Comparison of ENCODE assay signal across 9 mouse cellular contexts in the genomic region with DNA sequence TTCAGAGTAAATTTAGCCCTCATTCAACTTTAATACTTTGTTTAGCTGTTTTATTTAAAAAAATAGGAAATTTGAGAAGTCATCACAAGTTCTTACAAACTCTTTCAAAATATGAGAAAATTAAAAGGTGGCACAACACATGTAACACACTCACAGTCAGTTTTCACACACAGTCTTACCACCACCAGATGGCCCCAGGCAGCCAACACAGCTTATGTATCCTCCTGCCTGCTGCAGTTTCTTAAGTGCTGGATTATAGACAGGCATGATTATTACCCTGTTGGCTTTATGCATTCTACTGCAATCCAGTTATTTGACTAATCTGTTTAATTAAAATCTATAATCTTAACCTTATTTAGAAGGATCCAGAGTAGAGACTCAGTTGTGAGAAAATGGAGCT. TPM values are rescaled to one million over a fixed set of nuclear protein-coding genes. Genes with fewer than 3 reads are reported as not detected.
DNase-seq lines count a peak whose midpoint lies in the region; ATAC-seq and TF ChIP-seq lines count a peak whose summit lies in the region.
"Had no signal": no experiment of that assay in that cellular context is flagged by ENCODE, and none has a peak within 500 bp of the region (broad histone marks: within the 10 kb centered on the region; RNA-seq: fewer than 3 reads in every experiment).

No protein-coding gene starts in this region.

- dilution Hi-C loops in CH12.LX (cut with MboI; ENCODE audit: extremely low pct_ligation_motif_present, extremely low pct_unique_long_range_greater_than_20kb, low sequenced_read_pairs) = no loop called here

- no peaks in the 10 kb centered on the region for H3K9me3 ChIP-seq in kidney, embryonic 14.5 days (ENCODE audit: control insufficient read depth, low read length)
- no peaks in the 10 kb centered on the region for H3K9me3 ChIP-seq in CH12.LX (replicated peaks; ENCODE audit: low read length)
- no peaks in the 10 kb centered on the region for H3K9me3 ChIP-seq in midbrain, postnatal 0 days (ENCODE audit: low read length)

- H3K4me3 ChIP-seq in kidney, embryonic 14.5 days (ENCODE audit: low read length) = no peak overlapping the region
- no peak overlapping the region for H3K4me3 ChIP-seq in CH12.LX (replicated peaks in 1 of 3; ENCODE audit: low read depth in 2 of 3, low read length in 2 of 3, poor library complexity in 1 of 3)
- H3K4me3 ChIP-seq in midbrain, postnatal 0 days (ENCODE audit: low read depth, low read length) = no peak overlapping the region

- no peak overlapping the region for H3K4me2 ChIP-seq in kidney, embryonic 14.5 days (replicated peaks; ENCODE audit: low read depth, low read length)
- no peak overlapping the region for H3K4me2 ChIP-seq in CH12.LX (ENCODE audit: insufficient read depth, low read depth, poor library complexity, severe bottlenecking)
- H3K4me2 ChIP-seq in midbrain, postnatal 0 days (ENCODE audit: low read depth, low read length, poor library complexity, severe bottlenecking) = no peak overlapping the region

- peaks cover 2% of the 10 kb centered on the region; the same call in 1 of the 2 replicates for H3K36me3 ChIP-seq in kidney, embryonic 14.5 days (ENCODE audit: control insufficient read depth, insufficient read depth, low read length)
- peaks cover 0 to 25% of the 10 kb centered on the region in 2 experiments for H3K36me3 ChIP-seq in CH12.LX (replicated peaks in 1 of 2; ENCODE audit: control insufficient read depth in 1 of 2, insufficient read depth in 1 of 2, low read length in 1 of 2)
- H3K36me3 ChIP-seq in midbrain, postnatal 0 days (ENCODE audit: insufficient read depth, low read length) = peaks cover 4% of the 10 kb centered on the region

- no peak overlapping the region for H3K27ac ChIP-seq in kidney, embryonic 14.5 days (ENCODE audit: low read depth, low read length)
- H3K27ac ChIP-seq in CH12.LX (ENCODE audit: insufficient read depth, low read depth) = no peak overlapping the region
- no peak overlapping the region for H3K27ac ChIP-seq in midbrain, postnatal 0 days (ENCODE audit: low read depth, low read length)

- no peak for ATAC-seq in kidney, embryonic 14.5 days (ENCODE audit: low FRiP score, low TSS enrichment)
- ATAC-seq in midbrain, postnatal 0 days (ENCODE audit: low FRiP score) = peak; percentile 74; the same call in 1 of the 2 replicates
- ATAC-seq in erythroid progenitor cell, adult 5-6 weeks (replicated peaks; ENCODE audit: low FRiP score, poor library complexity, severe bottlenecking) = no peak

- H3K27me3 ChIP-seq in kidney, embryonic 14.5 days (ENCODE audit: control insufficient read depth, insufficient read depth, low read length) = no peaks in the 10 kb centered on the region
- no peaks in the 10 kb centered on the region for H3K27me3 ChIP-seq in CH12.LX (replicated peaks)
- no peaks in the 10 kb centered on the region for H3K27me3 ChIP-seq in midbrain, postnatal 0 days (ENCODE audit: insufficient read depth, low read length)

- no peak for TF ChIP-seq EP300 in CH12.LX (IDR thresholded peaks at IDR 0.05; ENCODE audit: low read length)

- DNase-seq in cerebellum, adult 18-20 months = peak; percentile 4 to 6
- no peak for DNase-seq in cerebellum, adult 9-11 months
- peak; percentile 24 for DNase-seq in kidney, postnatal 10 days
- no peak for DNase-seq in CH12.LX (ENCODE audit: extremely low read depth)
- DNase-seq in midbrain, postnatal 0 days (ENCODE audit: low spot score) = peak; percentile 49
- DNase-seq in neural tube, embryonic 10.5 days (ENCODE audit: extremely low spot score, low spot score) = no peak
- DNase-seq: gastrocnemius, postnatal 36 days had no signal

- TF ChIP-seq POLR2A in CH12.LX (IDR thresholded peaks at IDR 0.05; ENCODE audit: low read depth, low read length) = no peak

- H3K4me1 ChIP-seq in kidney, embryonic 14.5 days (ENCODE audit: control insufficient read depth, insufficient read depth, low read length) = no peaks in the 10 kb centered on the region
- H3K4me1 ChIP-seq in CH12.LX (ENCODE audit: control insufficient read depth in 1 of 2, insufficient read depth in 2 of 2) = peaks cover 0 to 29% of the 10 kb centered on the region in 2 experiments; a peak in 2 of 4 replicates
- H3K4me1 ChIP-seq in midbrain, postnatal 0 days (ENCODE audit: insufficient read depth, low read length) = no peaks in the 10 kb centered on the region

- TF ChIP-seq CTCF in CH12.LX (conservative IDR thresholded peaks at IDR 0.05 in 1 of 2, IDR thresholded peaks at IDR 0.05 in 1 of 2; ENCODE audit: low read depth in 2 of 2, low read length in 2 of 2) = peak in 1 of 2 experiments; percentile 42; a peak in 2 of 4 replicates
- TF ChIP-seq CTCF in midbrain, postnatal 0 days (IDR thresholded peaks at IDR 0.05) = peak; percentile 59

- in situ Hi-C loops in CH12.LX (cut with MboI; ENCODE audit: low pct_ligation_motif_present, low pct_unique_long_range_greater_than_20kb, low sequenced_read_pairs) = no loop called here

- no peak overlapping the region for H3K9ac ChIP-seq in kidney, embryonic 14.5 days (ENCODE audit: low read depth, low read length)
- H3K9ac ChIP-seq in CH12.LX (ENCODE audit: insufficient read depth, low read depth) = no peak overlapping the region
- no peak overlapping the region for H3K9ac ChIP-seq in midbrain, postnatal 0 days (replicated peaks; ENCODE audit: low read length, poor library complexity, severe bottlenecking)

- TF ChIP-seq RAD21 in CH12.LX (IDR thresholded peaks at IDR 0.05; ENCODE audit: low read depth, low read length) = peak; percentile 26

- H3K79me2 ChIP-seq in CH12.LX (replicated peaks; ENCODE audit: control insufficient read depth, extremely low read depth, insufficient read depth, poor library complexity, severe bottlenecking) = no peaks in the 10 kb centered on the region

TF ChIP-seq in CH12.LX, 34 proteins besides CTCF, POLR2A, EP300 and RAD21:
- TF ChIP-seq SMC3 (IDR thresholded peaks at IDR 0.05; ENCODE audit: low read depth, low read length) (peak; percentile 33), NRF1 (IDR thresholded peaks at IDR 0.05; ENCODE audit: low read depth, low read length) (no peak)

RNA-seq across cellular contexts. Expression of a gene that starts 12.1 kb away (rescaled TPM):
- polyA plus RNA-seq in kidney, embryonic 14.5 days (2014; fragmentation: Nextera tagmentation; extraction: Ambion mirVana) = 16.7 and 22.6 TPM in 2 replicates
- total RNA-seq in CH12.LX (2012; rRNA removed) = 13.6 and 13.9 TPM in 2 replicates
- 17.6 and 21.4 TPM in 2 replicates for total RNA-seq in CH12.LX (2014; rRNA removed)
- polyA plus RNA-seq in CH12.LX (2012; ENCODE audit: insufficient read length, low read depth) = 15.5 and 19.0 TPM in 2 replicates
- 48.0 and 51.5 TPM in 2 replicates for total RNA-seq in midbrain, postnatal 0 days (2014; rRNA removed)
- polyA plus RNA-seq in midbrain, postnatal 0 days (2015; fragmentation: Nextera tagmentation; extraction: Ambion mirVana) = 17.4 and 20.7 TPM in 2 replicates
- total RNA-seq in erythroid progenitor cell, adult 5-6 weeks (2015; ENCODE audit: low replicate concordance) = 5.4 and 13.7 TPM in 2 replicates
- total RNA-seq in erythroid progenitor cell, adult 5-6 weeks (2017; ENCODE audit: low replicate concordance) = 5.8 and 10.6 TPM in 2 replicates

Comparison
In these comparisons a context has a peak if more than half of its experiments do, and no peak if none do; other contexts are left out.
1. DNase-seq: peak in cerebellum, adult 18-20 months (2 of 2), kidney, postnatal 10 days (single experiment) and midbrain, postnatal 0 days (single experiment); none in cerebellum, adult 9-11 months (single experiment), CH12.LX (single experiment) and neural tube, embryonic 10.5 days (single experiment).